Mouse (Mus musculus) R1 (cell line): ENCODE results near the gene Tuba3b.

Experiments used
- DNase-seq: peaks from one replicate; pipeline ENCODE4 v3.0.0-alpha.2; 2018; ENCODE audit warnings: low read depth, low spot score

The Tuba3b gene

GRCm38 (mm10) chr6:145605203-145605602 is 10.4 kb upstream of the Tuba3b start:
- DNase-seq = no peak

- DNase-seq = no peak
These were observed 7.8 kb upstream of the Tuba3b start for GRCm38 (mm10) chr6:145607746-145608145.

GRCm38 (mm10) chr6:145608693-145609092 is 6.9 kb upstream of the Tuba3b start:
- DNase-seq = no peak

GRCm38 (mm10) chr6:145610901-145611300 is 4.7 kb upstream of the Tuba3b start:
- no peak for DNase-seq

GRCm38 (mm10) chr6:145612611-145613010 is 2.9 kb upstream of the Tuba3b start:
- DNase-seq = no peak

GRCm38 (mm10) chr6:145614219-145614618 is 1.3 kb upstream of the Tuba3b start, which contains the start of gene Lmntd1:
Lmntd1 (minus strand) TSS chr6:145614319.
- DNase-seq = no peak

- DNase-seq = no peak
These were observed 1.1 kb downstream of the Tuba3b start for GRCm38 (mm10) chr6:145616402-145617229.

GRCm38 (mm10) chr6:145623141-145623540 is 7.6 kb downstream of the Tuba3b start:
- no peak for DNase-seq

- DNase-seq = no peak
These were observed 14.7 kb downstream of the Tuba3b start for GRCm38 (mm10) chr6:145630269-145630668.

GRCm38 (mm10) chr6:145634454-145634853 is 18.9 kb downstream of the Tuba3b start:
- no peak for DNase-seq

- no peak for DNase-seq
These were observed 21.1 kb downstream of the Tuba3b start for GRCm38 (mm10) chr6:145636682-145637081.

GRCm38 (mm10) chr6:145638248-145638647 is 22.7 kb downstream of the Tuba3b start:
- DNase-seq = no peak

GRCm38 (mm10) chr6:145640971-145641506 is 25.5 kb downstream of the Tuba3b start:
- DNase-seq = no peak

GRCm38 (mm10) chr6:145651976-145652375 is 36.4 kb downstream of the Tuba3b start:
- DNase-seq = no peak

- DNase-seq = no peak
These were observed 37.4 kb downstream of the Tuba3b start for GRCm38 (mm10) chr6:145652986-145653385.

- DNase-seq = no peak
These were observed 38.1 kb downstream of the Tuba3b start for GRCm38 (mm10) chr6:145653626-145654025.

- peak; percentile 27 for DNase-seq
These were observed 38.7 kb downstream of the Tuba3b start for GRCm38 (mm10) chr6:145654062-145654836.

GRCm38 (mm10) chr6:145655678-145656077 is 40.1 kb downstream of the Tuba3b start:
- peak; percentile 33 for DNase-seq

- DNase-seq = peak; percentile 80
These were observed 41.4 kb downstream of the Tuba3b start for GRCm38 (mm10) chr6:145656740-145657591.

- DNase-seq = no peak
These were observed 43.6 kb downstream of the Tuba3b start for GRCm38 (mm10) chr6:145659116-145659515.

GRCm38 (mm10) chr6:145660943-145661342 is 45.4 kb downstream of the Tuba3b start:
- no peak for DNase-seq
